Mouse (Mus musculus): ENCODE measurements around the gene 4933436I01Rik.

The 4933436I01Rik gene

GRCm38 (mm10) chrX:67921350-67921749 lies at the start of gene 4933436I01Rik:
TSS of gene 4933436I01Rik (minus strand) at chrX:67921450.
- no peak for DNase-seq

GRCm38 (mm10) chrX:67924769-67925470 lies 3.7 kb upstream of the 4933436I01Rik start:
- peak; percentile 28 for DNase-seq

- no peak for DNase-seq
Measured at GRCm38 (mm10) chrX:67883406-67883805, 37.8 kb downstream of the 4933436I01Rik start.

All from kidney, postnatal 14 days (tissue).